Mouse (Mus musculus) layer of hippocampus, postnatal 14 days (tissue): ENCODE data around the gene Fbxw8. TPM values are rescaled to one million over a fixed set of nuclear protein-coding genes. Genes with fewer than 3 reads are reported as not detected.
A peak's percentile ranks its signal among the peaks of the same experiment; 100 is the strongest.

ENCODE experiments used
- DNase-seq, 2 experiments: peaks; one replicate each; pipeline ENCODE4 v3.0.0; 2021 to 2022; ENCODE audit warnings: low spot score in 2 of 2, mixed read lengths in 1 of 2
- total RNA-seq, 2 experiments: library from RNA; stranded (reverse); gene quantifications; 2 replicates each; pipeline ENCODE4 v1.2.3; 2021

Fbxw8 gene
- total RNA-seq, 2 experiments from 2014 or later = 40.4 to 41.7 TPM

DNA sequence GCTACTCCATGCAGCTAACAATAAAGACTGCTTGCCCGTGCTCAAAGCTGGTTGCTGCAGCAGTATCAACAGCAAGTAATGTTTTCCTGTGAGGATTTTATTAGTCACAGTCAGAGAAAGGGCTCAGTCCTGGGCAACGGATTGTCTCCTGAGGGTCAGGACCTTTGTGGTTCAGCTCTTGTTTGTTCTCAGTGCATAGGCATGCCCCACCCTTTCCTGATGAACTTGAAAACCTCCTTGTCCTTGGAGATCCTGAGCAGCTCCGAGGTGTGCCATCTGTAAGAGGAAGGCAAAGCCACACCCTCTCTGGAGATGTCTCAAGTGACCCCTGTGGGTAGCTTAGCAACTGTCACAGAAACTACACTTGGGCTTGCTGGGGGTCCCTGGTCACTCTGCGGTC lies 5.4 kb upstream of the Fbxw8 start:
- no peak for DNase-seq

- DNase-seq = no peak
Measured at GRCm38 (mm10) chr5:118156976-118157375, 1.7 kb upstream of the Fbxw8 start.

DNA sequence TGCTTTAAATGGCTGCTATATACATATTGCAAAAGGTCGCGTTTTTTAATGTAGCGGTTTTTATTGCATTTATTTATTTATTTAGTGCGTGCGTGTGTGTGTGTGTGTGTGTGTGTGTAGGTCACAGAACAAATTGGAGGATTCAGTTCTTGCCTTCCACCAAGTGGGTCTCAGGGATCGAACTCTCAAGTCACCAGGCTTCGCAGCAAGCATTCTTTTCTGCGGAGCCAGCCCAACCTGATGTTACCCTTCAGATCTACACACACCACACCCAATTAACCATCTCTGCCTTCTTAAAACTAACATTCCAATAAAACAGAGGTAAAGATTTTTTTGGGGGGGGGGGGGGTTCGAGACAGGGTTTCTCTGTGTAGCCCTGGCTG lies 292 bp upstream of the Fbxw8 start:
- no peak for DNase-seq

- DNase-seq = no peak
Measured at GRCm38 (mm10) chr5:118149711-118150110, 5.6 kb downstream of the Fbxw8 start.

DNA sequence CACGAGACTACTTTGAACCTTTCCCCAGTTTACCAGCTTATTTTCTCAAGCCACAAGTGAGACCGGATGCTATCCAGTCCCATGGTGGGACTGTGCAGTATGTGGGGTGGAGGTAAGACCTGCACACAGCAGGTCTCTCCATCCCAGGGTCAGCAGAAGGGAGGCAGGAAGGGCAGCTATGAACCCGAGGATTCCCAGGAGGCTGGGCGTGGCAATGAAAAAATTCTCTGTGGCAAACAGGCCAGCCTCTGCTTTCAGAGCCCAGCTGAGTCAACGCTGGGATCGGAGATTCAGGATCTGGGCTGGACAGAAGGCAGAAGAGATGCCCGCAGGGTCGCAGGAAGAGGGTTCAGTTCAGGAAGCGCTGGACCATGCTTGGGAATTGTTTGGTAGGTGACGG lies 8.0 kb downstream of the Fbxw8 start:
- DNase-seq = no peak

- no peak for DNase-seq
Measured at GRCm38 (mm10) chr5:118145999-118146679, 9.1 kb downstream of the Fbxw8 start.

DNA sequence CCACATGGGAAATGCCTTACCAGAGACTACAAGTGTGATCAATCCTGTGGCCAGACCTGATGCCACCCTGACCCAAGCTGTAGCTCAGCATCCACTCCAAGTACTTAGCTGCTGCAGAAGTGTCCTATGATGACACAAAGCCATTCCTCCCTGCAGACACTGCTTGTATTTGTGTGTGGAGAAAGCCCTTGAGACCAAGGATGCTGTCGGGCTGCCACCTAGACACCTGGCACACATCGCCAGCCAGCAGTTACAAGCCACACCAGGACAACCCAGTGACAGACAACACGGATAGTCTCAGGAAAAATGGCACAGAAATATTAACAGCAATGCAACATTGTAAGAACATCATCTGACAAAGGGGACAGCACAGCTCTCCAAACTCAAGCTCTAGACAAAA lies 9.8 kb downstream of the Fbxw8 start:
- DNase-seq = no peak

GRCm38 (mm10) chr5:118144770-118145169 lies 10.5 kb downstream of the Fbxw8 start:
- DNase-seq = no peak

- no peak for DNase-seq
Measured at GRCm38 (mm10) chr5:118144327-118144726, 10.9 kb downstream of the Fbxw8 start.

- DNase-seq = no peak
Measured at GRCm38 (mm10) chr5:118143211-118144026, 11.8 kb downstream of the Fbxw8 start.

- DNase-seq = no peak
Measured at GRCm38 (mm10) chr5:118142471-118142870, 12.8 kb downstream of the Fbxw8 start.

- no peak for DNase-seq
Measured at GRCm38 (mm10) chr5:118139630-118140029, 15.6 kb downstream of the Fbxw8 start.

DNA sequence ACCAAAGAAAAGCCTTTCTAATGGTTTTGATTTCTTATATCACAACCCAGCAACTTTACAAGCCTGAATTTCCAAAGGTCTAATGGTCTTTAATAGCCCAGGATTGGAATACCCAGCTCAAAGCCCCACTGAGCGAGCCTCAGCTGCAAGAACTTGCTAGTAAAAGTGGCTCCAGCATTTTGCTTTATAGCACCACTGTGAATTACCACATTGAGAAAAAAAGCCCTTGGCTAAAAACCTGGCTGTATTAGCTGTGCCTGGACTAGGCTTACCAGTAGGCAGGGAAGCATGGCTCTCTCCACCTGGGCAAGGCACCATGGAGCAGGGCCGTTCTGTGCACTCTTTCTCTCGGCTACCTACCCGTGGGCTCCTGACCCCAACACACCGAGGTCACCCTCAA lies 18.9 kb downstream of the Fbxw8 start:
- DNase-seq = no peak

GRCm38 (mm10) chr5:118128651-118129050 lies 26.6 kb downstream of the Fbxw8 start:
- no peak for DNase-seq

DNA sequence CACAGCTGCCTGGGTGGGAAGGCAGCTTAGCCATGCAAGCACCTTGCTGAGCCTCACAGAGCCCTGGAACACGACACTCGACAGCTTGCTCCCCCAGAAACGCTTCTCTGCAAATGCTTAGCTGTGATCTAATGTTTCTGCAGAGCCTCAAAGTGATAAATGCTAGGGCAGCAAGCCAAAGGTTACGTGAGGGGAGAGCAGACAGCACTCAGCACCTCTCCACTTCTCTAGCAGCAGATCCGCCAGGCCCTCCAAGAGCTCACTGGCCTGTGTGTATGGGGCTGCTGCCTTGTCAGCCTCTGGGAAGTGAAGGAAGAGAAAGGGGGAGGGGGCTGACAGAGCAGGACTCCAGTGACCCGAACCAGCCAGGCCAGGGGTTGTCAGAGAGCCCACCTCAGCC lies 27.1 kb downstream of the Fbxw8 start:
- no peak for DNase-seq

DNA sequence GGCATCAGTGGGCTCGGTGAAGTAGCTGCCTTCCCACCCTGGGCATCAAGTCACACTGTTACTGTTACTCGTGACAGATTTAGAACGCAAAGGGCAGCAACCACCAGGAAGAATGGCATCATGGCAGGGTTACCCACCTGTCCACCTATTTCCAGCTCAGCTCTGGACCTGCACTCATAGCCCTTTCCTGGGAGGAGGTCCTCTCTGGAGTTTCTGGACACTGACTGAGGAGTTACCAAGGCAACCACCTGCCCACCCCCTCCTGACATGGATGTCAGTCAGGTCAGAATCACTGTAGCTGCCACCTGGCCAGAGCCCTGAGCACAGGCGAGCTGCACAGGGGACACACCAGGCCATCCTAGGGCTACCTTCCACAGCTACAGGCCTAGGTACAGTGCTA lies 28.6 kb downstream of the Fbxw8 start:
- no peak for DNase-seq

DNA sequence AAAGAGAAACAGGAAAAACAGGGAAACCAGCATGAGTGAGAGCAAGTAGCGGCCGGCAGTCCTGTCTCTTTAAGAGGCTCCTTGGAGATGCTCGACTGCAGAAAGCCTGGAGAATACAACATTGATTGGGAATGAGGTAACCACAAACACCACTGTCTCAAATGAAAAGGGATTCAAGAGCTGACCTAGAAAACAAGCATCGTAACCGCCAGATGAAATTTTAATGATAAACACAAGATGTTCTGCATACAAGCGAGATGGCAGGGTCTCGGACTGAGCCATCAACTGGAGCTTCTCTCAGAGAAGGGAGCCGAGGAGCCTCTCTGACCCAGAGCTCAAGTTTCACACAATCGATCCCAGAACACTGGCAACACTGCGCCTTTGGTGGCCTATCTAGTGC lies 32.2 kb downstream of the Fbxw8 start:
- DNase-seq = no peak

GRCm38 (mm10) chr5:118121928-118122327 lies 33.3 kb downstream of the Fbxw8 start:
- DNase-seq = no peak

DNA sequence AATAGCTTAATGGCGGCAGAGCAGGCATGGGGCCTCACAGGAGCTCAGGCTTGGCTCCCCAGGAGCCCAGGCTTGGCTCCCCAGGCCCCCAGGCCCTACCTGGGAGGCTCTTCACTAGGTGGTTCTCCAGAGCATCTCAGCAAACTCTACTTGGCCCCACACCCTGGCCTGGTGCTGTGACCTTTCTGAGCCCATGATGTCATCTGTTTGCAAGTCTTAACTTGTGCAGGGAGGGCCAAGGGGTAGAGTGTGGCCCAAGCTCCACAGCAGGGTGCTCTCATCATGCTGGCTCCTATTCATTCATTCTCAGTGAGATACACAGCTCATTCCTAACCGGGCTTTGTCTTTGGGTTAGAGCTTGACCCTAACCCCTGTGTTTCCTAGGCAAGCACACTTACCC lies 34.6 kb downstream of the Fbxw8 start:
- DNase-seq = no peak

DNA sequence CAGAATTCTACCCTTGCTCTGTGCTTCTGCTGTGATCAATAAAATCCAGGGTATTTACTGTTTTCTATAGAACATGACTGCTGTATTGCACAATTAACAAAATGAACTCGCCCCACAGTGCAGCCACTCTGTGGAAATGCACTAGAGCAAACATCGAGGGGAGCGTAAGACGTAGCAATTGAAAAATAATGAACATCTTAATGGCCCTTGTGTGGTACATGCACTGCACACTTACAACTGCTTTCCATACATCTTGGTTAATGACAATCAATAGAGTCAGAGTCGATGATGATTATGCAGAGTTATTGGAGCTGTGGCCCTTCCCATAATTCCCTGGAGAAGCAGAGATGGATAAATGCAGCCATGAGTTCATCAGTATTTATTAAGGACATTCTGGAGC lies 36.3 kb downstream of the Fbxw8 start:
- no peak for DNase-seq

- no peak for DNase-seq
Measured at GRCm38 (mm10) chr5:118118351-118118750, 36.9 kb downstream of the Fbxw8 start.

- DNase-seq = peak; percentile 59 to 74
Measured at GRCm38 (mm10) chr5:118113617-118114016, 41.6 kb downstream of the Fbxw8 start.

GRCm38 (mm10) chr5:118113043-118113442 lies 42.2 kb downstream of the Fbxw8 start:
- no peak for DNase-seq
